ENCODE assay signal across 9 mouse cellular contexts in genomic region chr10:111297631-111298030, GRCm38 (mm10). TPM values are rescaled to one million over a fixed set of nuclear protein-coding genes. Genes with fewer than 3 reads are reported as not detected.
A peak's percentile ranks its signal among the peaks of the same experiment; 100 is the strongest.
DNase-seq lines count a peak whose midpoint lies in the region; ATAC-seq lines count a peak whose summit lies in the region.
"Had no signal": no experiment of that assay in that cellular context is flagged by ENCODE, and none has a peak within 500 bp of the region (broad histone marks: within the 10 kb centered on the region; RNA-seq: fewer than 3 reads in every experiment).

No protein-coding gene starts in this region.

- peak overlapping the region; percentile 86 for H3K4me3 ChIP-seq in kidney, embryonic 15.5 days (replicated peaks)
- H3K4me3 ChIP-seq in hindbrain, embryonic 16.5 days (ENCODE audit: low read length), result peak overlapping the region; percentile 84
- peak overlapping the region; percentile 92 for H3K4me3 ChIP-seq in midbrain, embryonic 15.5 days

- no peak for ATAC-seq in kidney, embryonic 15.5 days (replicated peaks; ENCODE audit: low FRiP score)
- ATAC-seq in hindbrain, embryonic 16.5 days, result no peak
- ATAC-seq in midbrain, embryonic 15.5 days (replicated peaks), result no peak

- H3K9me3 ChIP-seq in kidney, embryonic 15.5 days (replicated peaks), result no peaks in the 10 kb centered on the region
- no peaks in the 10 kb centered on the region for H3K9me3 ChIP-seq in hindbrain, embryonic 16.5 days (ENCODE audit: control insufficient read depth, low read length)
- H3K9me3 ChIP-seq in midbrain, embryonic 15.5 days, result no peaks in the 10 kb centered on the region

- H3K4me1 ChIP-seq in kidney, embryonic 15.5 days, result peaks cover 8% of the 10 kb centered on the region
- H3K4me1 ChIP-seq in hindbrain, embryonic 16.5 days (ENCODE audit: control insufficient read depth, insufficient read depth, low read depth, low read length), result peaks cover 4% of the 10 kb centered on the region
- peaks cover 16% of the 10 kb centered on the region for H3K4me1 ChIP-seq in midbrain, embryonic 15.5 days

- peaks cover 10% of the 10 kb centered on the region; the same call in 1 of the 2 replicates for H3K36me3 ChIP-seq in kidney, embryonic 15.5 days
- H3K36me3 ChIP-seq in hindbrain, embryonic 16.5 days (ENCODE audit: control insufficient read depth, insufficient read depth, low read length), result peaks cover 3% of the 10 kb centered on the region; the same call in 1 of the 2 replicates
- no peaks in the 10 kb centered on the region for H3K36me3 ChIP-seq in midbrain, embryonic 15.5 days (replicated peaks)

- peak overlapping the region; percentile 54; the same call in 1 of the 2 replicates for H3K9ac ChIP-seq in kidney, embryonic 15.5 days
- H3K9ac ChIP-seq in hindbrain, embryonic 16.5 days (ENCODE audit: low read depth, low read length), result no peak overlapping the region; the same call in 1 of the 2 replicates
- no peak overlapping the region for H3K9ac ChIP-seq in midbrain, embryonic 15.5 days

- no peaks in the 10 kb centered on the region for H3K27me3 ChIP-seq in kidney, embryonic 15.5 days
- no peaks in the 10 kb centered on the region for H3K27me3 ChIP-seq in hindbrain, embryonic 16.5 days (replicated peaks; ENCODE audit: control insufficient read depth, insufficient read depth, low read length)
- no peaks in the 10 kb centered on the region for H3K27me3 ChIP-seq in midbrain, embryonic 15.5 days (replicated peaks)
- H3K27me3 ChIP-seq: Patski had no signal

- DNase-seq in kidney, postnatal 4 days, result no peak
- DNase-seq in c-Kit-positive CD71-positive TER-119-positive erythroid progenitor cells, embryonic 14.5 days (ENCODE audit: low spot score), result peak; percentile 7
- DNase-seq in adrenal gland, adult 2 months, result no peak
- DNase-seq in spleen, adult 12 weeks (ENCODE audit: low spot score), result no peak
- no peak for DNase-seq in gastrocnemius, postnatal 4 days (ENCODE audit: low spot score in 2 of 2)

- WGBS in kidney, embryonic 15.5 days, result 39% methylated on average over 6 of the region's 6 CpGs
- WGBS in hindbrain, embryonic 16.5 days, result 51% methylated on average over 6 of the region's 6 CpGs
- 47% methylated on average over 6 of the region's 6 CpGs for WGBS in midbrain, embryonic 15.5 days

- peak overlapping the region; percentile 68 for H3K4me2 ChIP-seq in kidney, embryonic 15.5 days
- H3K4me2 ChIP-seq in hindbrain, embryonic 16.5 days (ENCODE audit: low read length), result peak overlapping the region; percentile 85
- peak overlapping the region; percentile 57 for H3K4me2 ChIP-seq in midbrain, embryonic 15.5 days

- H3K27ac ChIP-seq in kidney, embryonic 15.5 days, result no peak overlapping the region
- H3K27ac ChIP-seq in hindbrain, embryonic 16.5 days (ENCODE audit: low read depth, low read length), result no peak overlapping the region; the same call in 1 of the 2 replicates
- peak overlapping the region; percentile 97 for H3K27ac ChIP-seq in midbrain, embryonic 15.5 days

RNA-seq across cellular contexts. Expression of gene Bbs10, which starts 0.8 kb away (rescaled TPM):
- polyA plus RNA-seq in kidney, embryonic 15.5 days (2015; fragmentation: Nextera tagmentation; extraction: Ambion mirVana), result 6.3 and 6.9 TPM in 2 replicates
- polyA plus RNA-seq in hindbrain, embryonic 16.5 days (2015; fragmentation: Nextera tagmentation; extraction: Ambion mirVana), result 4.9 and 5.8 TPM in 2 replicates
- polyA plus RNA-seq in midbrain, embryonic 15.5 days (2015; fragmentation: Nextera tagmentation; extraction: Ambion mirVana), result 5.9 TPM in 2 replicates
- total RNA-seq in adrenal gland, adult 2 months (2021), result 1 to 10 TPM; 3.5 to 7.3 TPM
- polyA plus RNA-seq in adrenal gland, adult 2 months (2012; rRNA removed), result 0.79 and 0.81 TPM in 2 replicates
- total RNA-seq in gastrocnemius, postnatal 4 days (2021), result 1 to 10 TPM; 3.2 to 3.5 TPM
